Mouse (Mus musculus) erythroblast, embryonic 14.5 days (primary cell): Measurements from ENCODE around the gene Tfcp2l1.

Experiments
- GATA1 ChIP-seq: IDR thresholded peaks from 2 replicates; pipeline ENCODE4 v1.6.1; 2012; ENCODE audit warnings: low read length, inconsistent platforms, mixed read lengths
- TAL1 ChIP-seq: IDR thresholded peaks from 3 replicates; pipeline ENCODE4 v1.6.1; 2012; ENCODE audit warnings: low read length, inconsistent platforms, mixed read lengths

DNA sequence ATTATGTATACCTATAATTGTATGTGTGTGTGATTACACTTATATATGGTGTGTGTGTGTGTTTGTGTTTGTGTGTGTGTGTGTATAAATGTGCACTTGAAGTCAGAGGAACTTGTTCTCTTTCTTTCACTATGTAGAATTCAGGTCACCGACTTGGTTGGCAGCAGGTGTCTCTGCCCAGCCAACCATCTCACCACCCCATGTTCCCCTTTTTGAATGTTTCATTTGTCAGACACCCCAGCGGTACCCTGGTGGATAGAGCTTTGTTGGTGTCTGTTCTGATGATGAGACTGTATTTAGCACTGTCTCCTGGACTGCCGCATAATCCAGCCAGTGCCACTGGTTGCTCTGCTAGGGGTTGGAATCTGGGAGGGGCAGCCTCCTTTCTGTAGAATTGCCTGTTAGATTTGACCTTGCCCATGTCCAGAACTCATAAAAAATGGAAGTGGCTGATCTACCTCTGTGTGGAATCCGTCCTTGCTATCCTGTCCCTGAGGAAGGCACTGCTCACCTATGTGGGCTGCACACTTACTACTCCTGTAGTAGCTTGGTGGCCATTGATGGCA is 5.8 kb downstream of the Tfcp2l1 start:
- TF ChIP-seq TAL1 (no peak), GATA1 (no peak)
